Mouse (Mus musculus) erythroblast, adult 5-6 weeks (primary cell): Measurements from ENCODE around the gene Tmem163. TPM values are rescaled to one million over a fixed set of nuclear protein-coding genes. Genes with fewer than 3 reads are reported as not detected.

Experiments
- ATAC-seq: replicated peaks from 2 replicates; pipeline ENCODE4 v1.8.0; 2016; ENCODE audit warnings: moderate number of reproducible peaks, mild to moderate bottlenecking, moderate TSS enrichment, inconsistent platforms; ENCODE audit not compliant: poor library complexity, low FRiP score, severe bottlenecking
- total RNA-seq, 2 experiments: library from RNA; stranded (forward) in 1 of 2; stranded (reverse) in 1 of 2; fragments of 150-400 nt in 1 of 2; fragments of 200-764, 138-1000 nt in 1 of 2; gene quantifications; 2 replicates each; pipeline versions ENCODE4 v1.2.3 to v1.2.4; 2015 to 2017; ENCODE audit warnings: low replicate concordance in 2 of 2

Gene Tmem163
- total RNA-seq, 2 experiments from 2014 or later: not detected

GRCm38 (mm10) chr1:127661118-127662012, 18.0 kb downstream of the Tmem163 start:
- no peak for ATAC-seq

- no peak for ATAC-seq
These were observed 27.8 kb downstream of the Tmem163 start for GRCm38 (mm10) chr1:127651564-127651963.

GRCm38 (mm10) chr1:127642976-127643769, 36.2 kb downstream of the Tmem163 start:
- ATAC-seq: no peak

- ATAC-seq: no peak
These were observed 41.4 kb downstream of the Tmem163 start for GRCm38 (mm10) chr1:127637917-127638316.

- ATAC-seq: no peak
These were observed 52.2 kb downstream of the Tmem163 start for GRCm38 (mm10) chr1:127627151-127627550.

GRCm38 (mm10) chr1:127625577-127626362, 53.6 kb downstream of the Tmem163 start:
- no peak for ATAC-seq

- ATAC-seq: no peak
These were observed 57.0 kb downstream of the Tmem163 start for GRCm38 (mm10) chr1:127622349-127622748.

GRCm38 (mm10) chr1:127619036-127619435, 60.3 kb downstream of the Tmem163 start:
- ATAC-seq: no peak

- no peak for ATAC-seq
These were observed 69.0 kb downstream of the Tmem163 start for GRCm38 (mm10) chr1:127610378-127610777.

GRCm38 (mm10) chr1:127609814-127610213, 69.5 kb downstream of the Tmem163 start:
- ATAC-seq: no peak

- no peak for ATAC-seq
These were observed 71.0 kb downstream of the Tmem163 start for GRCm38 (mm10) chr1:127608326-127608725.

- ATAC-seq: no peak
These were observed 75.4 kb downstream of the Tmem163 start for GRCm38 (mm10) chr1:127603697-127604631.

GRCm38 (mm10) chr1:127596143-127596542, 83.2 kb downstream of the Tmem163 start:
- ATAC-seq: no peak

GRCm38 (mm10) chr1:127595735-127596134, 83.6 kb downstream of the Tmem163 start:
- no peak for ATAC-seq

- ATAC-seq: no peak
These were observed 89.8 kb downstream of the Tmem163 start for GRCm38 (mm10) chr1:127589542-127589941.

- no peak for ATAC-seq
These were observed 92.3 kb downstream of the Tmem163 start for GRCm38 (mm10) chr1:127587071-127587470.

GRCm38 (mm10) chr1:127586156-127586555, 93.2 kb downstream of the Tmem163 start:
- ATAC-seq: no peak

GRCm38 (mm10) chr1:127577981-127578380, 101.4 kb downstream of the Tmem163 start:
- ATAC-seq: no peak

- ATAC-seq: no peak
These were observed 102.3 kb downstream of the Tmem163 start for GRCm38 (mm10) chr1:127577083-127577482.
